Mouse (Mus musculus) G1E (cell line): ENCODE data around the gene Adgra3. TPM values are rescaled to one million over a fixed set of nuclear protein-coding genes. Genes with fewer than 3 reads are reported as not detected.

Experiments used
- ATAC-seq: 2 replicates; pipeline ENCODE4 v1.8.0; 2016; ENCODE audit warnings: mild to moderate bottlenecking; ENCODE audit not compliant: insufficient number of reproducible peaks, poor library complexity, low FRiP score, severe bottlenecking; ENCODE audit errors: extremely low read depth
- DNase-seq: peaks from one replicate; pipeline ENCODE4 v3.0.0; 2012; ENCODE audit warnings: low spot score
- H3K27me3 ChIP-seq: 2 replicates; pipeline ENCODE4 v1.6.1; 2012; ENCODE audit warnings: mild to moderate bottlenecking, low read length, inconsistent platforms; ENCODE audit not compliant: insufficient read depth
- H3K36me3 ChIP-seq: replicated peaks from 2 replicates; pipeline ENCODE3; 2012; ENCODE audit warnings: mild to moderate bottlenecking, inconsistent platforms
- H3K4me1 ChIP-seq: 2 replicates; pipeline ENCODE4 v1.6.1; 2012; ENCODE audit warnings: low read depth, low read length, inconsistent platforms, mixed read lengths; ENCODE audit not compliant: insufficient read depth
- H3K4me3 ChIP-seq: 2 replicates; pipeline ENCODE4 v1.5.1; 2012; ENCODE audit warnings: low read depth, mild to moderate bottlenecking, inconsistent platforms, low read length, moderate library complexity, mixed read lengths
- H3K9me3 ChIP-seq: replicated peaks from 2 replicates; pipeline ENCODE4 v1.6.1; 2012; ENCODE audit warnings: inconsistent platforms
- CTCF ChIP-seq: IDR thresholded peaks from 2 replicates; pipeline ENCODE4 v1.5.1; 2012; ENCODE audit warnings: low read depth, low read length, inconsistent platforms, mixed read lengths
- GATA1 ChIP-seq: IDR thresholded peaks from 2 replicates; pipeline ENCODE4 v1.6.1; 2012; ENCODE audit warnings: borderline replicate concordance, low read length, inconsistent platforms, mixed read lengths
- GATA2 ChIP-seq: IDR thresholded peaks from 2 replicates; pipeline ENCODE4 v1.6.1; 2012; ENCODE audit warnings: low read depth, low read length, inconsistent platforms, borderline replicate concordance
- POLR2AphosphoS5 ChIP-seq: IDR thresholded peaks from 2 replicates; pipeline ENCODE4 v1.6.1; 2012; ENCODE audit warnings: low read depth, low read length, inconsistent platforms; ENCODE audit not compliant: insufficient replicate concordance
- TAL1 ChIP-seq: conservative IDR thresholded peaks from 2 replicates; pipeline ENCODE4 v1.6.1; 2012; ENCODE audit warnings: low read depth, low read length, inconsistent platforms, mixed read lengths
- polyA plus RNA-seq: library from polyadenylated mRNA; stranded (reverse); fragments of >175 nt; gene quantifications from 2 replicates; pipeline ENCODE4 v1.2.3, GENCODE M21; 2012
- total RNA-seq, 2 experiments: library from RNA; stranded (forward) in 1 of 2; stranded (reverse) in 1 of 2; fragments of 200-1000 nt in 1 of 2; fragments of >200 nt in 1 of 2; fragmentation: Nextera tagmentation in 1 of 2; gene quantifications; 2 replicates each; pipeline ENCODE4 v1.2.3; 2014 to 2017

The Adgra3 gene
- total and polyA plus RNA-seq, 3 experiments, result 0.16 TPM; not detected in 2

DNA sequence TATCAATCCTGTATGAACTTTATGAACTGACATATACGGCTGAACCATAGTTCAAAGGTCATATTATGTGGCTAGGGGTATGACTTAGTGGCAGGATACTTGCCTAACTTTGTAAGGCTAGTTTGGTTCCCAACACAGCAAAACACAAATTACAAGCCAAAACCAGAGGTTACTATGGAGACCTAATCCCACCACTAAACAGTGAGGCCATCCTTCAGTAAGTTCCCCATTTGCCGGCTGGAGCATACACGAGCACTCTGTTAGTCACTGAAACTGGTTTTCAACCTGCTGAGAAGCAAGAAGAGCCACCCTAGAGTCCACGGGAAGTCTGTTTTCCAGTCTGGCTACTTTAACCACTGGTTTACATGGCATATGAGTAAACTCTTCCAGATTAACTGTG, 50.0 kb downstream of the Adgra3 start:
- no peak overlapping the region for H3K4me3 ChIP-seq
- no peaks in the 10 kb centered on the region for H3K4me1 ChIP-seq
- H3K36me3 ChIP-seq, result no peaks in the 10 kb centered on the region
- DNase-seq (no peak), ATAC-seq (no peak)
- H3K27me3 ChIP-seq, result no peaks in the 10 kb centered on the region; the same call in 1 of the 2 replicates
- H3K9me3 ChIP-seq, result no peaks in the 10 kb centered on the region
- TF ChIP-seq CTCF (no peak), GATA2 (no peak), TAL1 (no peak), GATA1 (no peak), POLR2AphosphoS5 (no peak)

- Histone ChIP-seq H3K4me3 (no peak overlapping the region), H3K9me3 (no peaks in the 10 kb centered on the region), H3K27me3 (no peaks in the 10 kb centered on the region; the same call in 1 of the 2 replicates), H3K36me3 (no peaks in the 10 kb centered on the region), H3K4me1 (no peaks in the 10 kb centered on the region)
- ATAC-seq (no peak), DNase-seq (no peak)
- no peak for TF ChIP-seq GATA2
These were observed 51.7 kb downstream of the Adgra3 start for GRCm38 (mm10) chr5:50006915-50007658.

DNA sequence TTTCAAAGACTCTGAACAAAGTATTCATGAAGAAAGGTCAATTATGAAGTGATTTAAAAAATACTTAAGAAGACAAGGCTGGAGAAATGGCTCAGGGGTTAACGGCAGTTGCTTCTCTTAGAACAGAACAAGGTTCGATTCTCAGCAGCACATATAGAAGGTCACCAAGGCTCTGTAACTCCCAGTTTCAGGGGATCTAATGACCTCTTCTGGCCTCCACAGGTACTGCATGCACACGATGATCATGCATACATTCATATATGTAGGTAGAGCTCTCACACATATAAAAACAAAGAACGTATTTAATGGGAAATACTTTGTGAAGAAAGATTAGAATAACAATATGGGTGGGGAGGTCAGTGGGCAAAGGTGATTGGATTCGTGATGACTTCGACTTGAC, 56.5 kb downstream of the Adgra3 start:
- DNase-seq, result no peak
- no peaks in the 10 kb centered on the region for H3K9me3 ChIP-seq
- ATAC-seq, result peak; percentile 28; the same call in 1 of the 2 replicates
- H3K4me1 ChIP-seq, result no peaks in the 10 kb centered on the region
- TF ChIP-seq CTCF, result no peak
- TF ChIP-seq GATA2, result no peak
- TF ChIP-seq GATA1, result no peak
- TF ChIP-seq TAL1, result no peak
- no peaks in the 10 kb centered on the region for H3K36me3 ChIP-seq
- H3K4me3 ChIP-seq, result no peak overlapping the region
- peaks cover 2% of the 10 kb centered on the region; the same call in 1 of the 2 replicates for H3K27me3 ChIP-seq

- no peak for ATAC-seq
- Histone ChIP-seq H3K9me3 (no peaks in the 10 kb centered on the region), H3K4me3 (no peak overlapping the region), H3K4me1 (no peaks in the 10 kb centered on the region), H3K36me3 (no peaks in the 10 kb centered on the region), H3K27me3 (peaks cover 2% of the 10 kb centered on the region; the same call in 1 of the 2 replicates)
- DNase-seq, result no peak
- TF ChIP-seq CTCF (no peak), POLR2AphosphoS5 (no peak), TAL1 (no peak), GATA2 (no peak), GATA1 (no peak)
These were observed 59.0 kb downstream of the Adgra3 start for GRCm38 (mm10) chr5:49999764-50000163.

GRCm38 (mm10) chr5:49997019-49997418, 61.8 kb downstream of the Adgra3 start:
- Histone ChIP-seq H3K27me3 (peaks cover 2% of the 10 kb centered on the region; the same call in 1 of the 2 replicates), H3K4me3 (no peak overlapping the region), H3K36me3 (no peaks in the 10 kb centered on the region), H3K9me3 (no peaks in the 10 kb centered on the region), H3K4me1 (no peaks in the 10 kb centered on the region)
- ATAC-seq (no peak), DNase-seq (no peak)
- TF ChIP-seq CTCF (no peak), GATA2 (no peak)

DNA sequence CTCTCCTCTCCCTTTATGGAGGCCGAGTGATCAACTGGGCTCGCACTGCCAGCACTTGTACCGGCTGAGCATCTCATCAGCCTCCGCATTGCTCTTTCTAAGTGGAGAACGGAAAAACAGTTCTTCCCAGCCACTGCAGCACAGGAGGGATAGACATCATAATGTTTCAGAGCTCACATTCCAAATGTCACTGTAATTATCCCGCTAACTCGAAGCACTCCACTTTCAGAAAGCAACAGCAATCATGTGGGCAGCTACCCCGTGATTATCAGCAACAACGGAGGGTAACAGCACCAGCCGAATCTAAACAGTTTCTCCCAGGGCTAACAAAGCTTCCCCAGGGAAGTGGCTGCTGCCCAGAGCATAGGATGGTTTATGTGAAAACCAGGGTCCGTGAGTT, 62.3 kb downstream of the Adgra3 start:
- no peaks in the 10 kb centered on the region for H3K36me3 ChIP-seq
- no peak for ATAC-seq

DNA sequence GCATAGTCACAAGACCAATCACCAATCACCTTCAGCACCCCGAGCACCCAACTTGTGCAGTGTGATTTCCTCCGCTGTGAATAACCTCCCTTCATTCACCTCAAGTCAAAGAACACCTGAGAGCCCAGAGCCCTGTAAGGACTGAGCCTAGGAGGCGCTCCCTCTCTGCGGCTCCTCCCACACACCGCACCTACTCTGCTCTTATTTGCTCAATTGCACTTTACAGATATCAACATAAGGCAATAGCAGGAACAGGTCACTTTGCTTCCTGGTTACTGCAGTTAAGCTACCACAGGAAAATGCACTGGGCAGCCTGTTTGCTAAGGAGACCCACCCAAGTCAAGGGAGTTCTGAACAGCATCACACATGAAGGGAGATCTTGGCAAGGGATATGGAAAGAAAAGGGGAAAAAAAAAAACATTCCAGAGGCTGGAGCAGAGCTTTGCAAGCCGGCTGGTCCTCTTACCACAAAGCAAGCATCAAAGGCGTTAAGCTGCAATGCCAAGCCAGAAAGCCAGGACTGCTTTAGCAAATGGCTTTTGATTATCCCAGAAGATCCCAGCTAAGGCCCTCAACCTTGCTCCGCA, 68.0 kb downstream of the Adgra3 start:
- no peak for DNase-seq
- Histone ChIP-seq H3K4me1 (no peaks in the 10 kb centered on the region), H3K4me3 (no peak overlapping the region), H3K9me3 (no peaks in the 10 kb centered on the region), H3K27me3 (no peaks in the 10 kb centered on the region; the same call in 1 of the 2 replicates), H3K36me3 (no peaks in the 10 kb centered on the region)
- ATAC-seq, result no peak; the same call in 1 of the 2 replicates
- TF ChIP-seq GATA1, result no peak
- no peak for TF ChIP-seq CTCF
- TF ChIP-seq TAL1, result no peak
- TF ChIP-seq POLR2AphosphoS5, result no peak
- TF ChIP-seq GATA2, result no peak

More for the DNA sequence above, 62.3 kb downstream of the Adgra3 start:
- H3K4me1 ChIP-seq, result no peaks in the 10 kb centered on the region
- H3K4me3 ChIP-seq, result no peak overlapping the region
- TF ChIP-seq GATA1, result no peak
- TF ChIP-seq GATA2, result no peak
- TF ChIP-seq TAL1, result no peak
- no peak for TF ChIP-seq POLR2AphosphoS5
- H3K27me3 ChIP-seq, result peaks cover 2% of the 10 kb centered on the region; the same call in 1 of the 2 replicates
- no peak for DNase-seq
- H3K9me3 ChIP-seq, result no peaks in the 10 kb centered on the region
